Mouse (Mus musculus): ENCODE data around the gene Fzd5. TPM values are rescaled to one million over a fixed set of nuclear protein-coding genes. Genes with fewer than 3 reads are reported as not detected.

Gene Fzd5
- polyA plus RNA-seq, 1 experiment from 2014 or later = 5.7 TPM

DNA sequence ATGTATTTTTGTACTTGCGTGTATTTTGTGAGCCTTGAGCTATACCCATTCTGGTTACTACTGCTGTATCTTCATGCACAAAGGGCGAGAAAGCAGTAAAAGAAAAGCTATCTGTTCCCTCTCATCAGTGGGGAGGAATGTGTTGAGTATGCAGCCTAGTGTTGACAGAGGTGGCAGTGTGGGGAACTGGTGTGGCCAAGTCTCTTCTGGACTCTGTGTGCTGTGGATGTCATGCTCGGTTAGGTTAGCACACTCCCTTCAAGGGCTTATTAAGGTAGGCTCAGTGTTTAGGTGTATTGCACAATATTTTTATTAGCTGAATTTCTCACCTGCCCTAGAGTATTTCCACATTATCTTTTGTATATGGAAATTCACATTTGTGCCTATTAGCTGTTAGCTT is 35.8 kb downstream of the Fzd5 start:
- H3K4me1 ChIP-seq (ENCODE audit: control insufficient read depth, insufficient read depth, low read length) = no peaks in the 10 kb centered on the region
- no peaks in the 10 kb centered on the region for H3K9me3 ChIP-seq (replicated peaks; ENCODE audit: control insufficient read depth, low read length)
- no peak overlapping the region for H3K4me3 ChIP-seq (replicated peaks; ENCODE audit: low read length)
- no peak overlapping the region for H3K27ac ChIP-seq (ENCODE audit: low read length)
- no peak overlapping the region for H3K4me2 ChIP-seq (ENCODE audit: low read depth, low read length)
- ATAC-seq (ENCODE audit: insufficient read depth, low FRiP score) = no peak
- peaks cover 8% of the 10 kb centered on the region; the same call in 1 of the 2 replicates for H3K36me3 ChIP-seq (ENCODE audit: control insufficient read depth, insufficient read depth, low read length)
- WGBS = 72% methylated on average over 3 of the region's 3 CpGs
- H3K9ac ChIP-seq (ENCODE audit: low read length) = no peak overlapping the region
- H3K27me3 ChIP-seq (ENCODE audit: control insufficient read depth, insufficient read depth, low read length) = no peaks in the 10 kb centered on the region

GRCm38 (mm10) chr1:64695156-64695555 is 42.4 kb downstream of the Fzd5 start:
- no peak overlapping the region for H3K9ac ChIP-seq (ENCODE audit: low read length)
- no peak overlapping the region for H3K4me3 ChIP-seq (replicated peaks; ENCODE audit: low read length)
- H3K27me3 ChIP-seq (ENCODE audit: control insufficient read depth, insufficient read depth, low read length) = no peaks in the 10 kb centered on the region
- no peak overlapping the region for H3K27ac ChIP-seq (ENCODE audit: low read length)
- 82% methylated on average over 3 of the region's 3 CpGs for WGBS
- 0 out of 2 replicates have a peak, but pooled peaks cover 4% of the 10 kb centered on the region for H3K4me1 ChIP-seq (ENCODE audit: control insufficient read depth, insufficient read depth, low read length)
- H3K9me3 ChIP-seq (replicated peaks; ENCODE audit: control insufficient read depth, low read length) = no peaks in the 10 kb centered on the region
- no peak for ATAC-seq (ENCODE audit: insufficient read depth, low FRiP score)
- H3K36me3 ChIP-seq (ENCODE audit: control insufficient read depth, insufficient read depth, low read length) = no peaks in the 10 kb centered on the region
- H3K4me2 ChIP-seq (ENCODE audit: low read depth, low read length) = no peak overlapping the region

- no peaks in the 10 kb centered on the region for H3K27me3 ChIP-seq (ENCODE audit: control insufficient read depth, insufficient read depth, low read length)
- ATAC-seq (ENCODE audit: insufficient read depth, low FRiP score) = no peak
- peak overlapping the region; percentile 83 for H3K9ac ChIP-seq (ENCODE audit: low read length)
- H3K4me1 ChIP-seq (ENCODE audit: control insufficient read depth, insufficient read depth, low read length) = peaks cover 11% of the 10 kb centered on the region; the same call in 1 of the 2 replicates
- peak overlapping the region; percentile 87 for H3K4me2 ChIP-seq (ENCODE audit: low read depth, low read length)
- WGBS = 4% methylated on average over 9 of the region's 9 CpGs
- peak overlapping the region; percentile 60 for H3K27ac ChIP-seq (ENCODE audit: low read length)
- no peaks in the 10 kb centered on the region for H3K9me3 ChIP-seq (replicated peaks; ENCODE audit: control insufficient read depth, low read length)
- no peaks in the 10 kb centered on the region for H3K36me3 ChIP-seq (ENCODE audit: control insufficient read depth, insufficient read depth, low read length)
- peak overlapping the region; percentile 92 for H3K4me3 ChIP-seq (replicated peaks; ENCODE audit: low read length)
Measured at GRCm38 (mm10) chr1:64691581-64691980, 46.0 kb downstream of the Fzd5 start.

DNA sequence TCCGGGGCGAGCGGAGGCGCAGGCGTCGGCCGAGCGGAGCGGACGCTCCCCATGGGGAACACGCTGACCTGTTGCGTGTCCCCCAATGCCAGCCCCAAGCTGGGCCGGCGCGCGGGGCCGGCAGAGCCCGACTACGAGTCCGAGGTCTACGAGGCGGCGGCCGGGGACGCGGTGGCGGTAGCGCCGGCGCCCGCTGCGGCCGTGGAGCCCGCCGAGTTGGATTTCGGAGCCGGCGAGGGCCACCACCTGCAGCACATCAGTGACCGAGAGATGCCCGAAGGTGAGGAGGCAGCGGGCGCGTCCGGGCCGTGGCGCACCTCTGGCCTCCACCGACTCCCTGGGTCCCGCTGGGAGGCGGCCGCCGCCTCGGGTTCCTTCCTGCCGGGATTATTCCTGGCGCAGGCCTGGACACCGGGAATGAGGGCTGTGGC is 46.4 kb downstream of the Fzd5 start:
- H3K27me3 ChIP-seq (ENCODE audit: control insufficient read depth, insufficient read depth, low read length) = no peaks in the 10 kb centered on the region
- 0% methylated on average over 24 of the region's 55 CpGs for WGBS
- peak overlapping the region; percentile 60 for H3K27ac ChIP-seq (ENCODE audit: low read length)
- H3K4me1 ChIP-seq (ENCODE audit: control insufficient read depth, insufficient read depth, low read length) = peaks cover 11% of the 10 kb centered on the region; the same call in 1 of the 2 replicates
- 0 out of 2 replicates have a peak, but pooled peaks have one; percentile 2 for ATAC-seq (ENCODE audit: insufficient read depth, low FRiP score)
- H3K9ac ChIP-seq (ENCODE audit: low read length) = peak overlapping the region; percentile 83
- H3K9me3 ChIP-seq (replicated peaks; ENCODE audit: control insufficient read depth, low read length) = no peaks in the 10 kb centered on the region
- peak overlapping the region; percentile 92 for H3K4me3 ChIP-seq (replicated peaks; ENCODE audit: low read length)
- peak overlapping the region; percentile 87 for H3K4me2 ChIP-seq (ENCODE audit: low read depth, low read length)
- H3K36me3 ChIP-seq (ENCODE audit: control insufficient read depth, insufficient read depth, low read length) = no peaks in the 10 kb centered on the region

- Histone ChIP-seq H3K36me3 (ENCODE audit: control insufficient read depth, insufficient read depth, low read length) (no peaks in the 10 kb centered on the region), H3K27me3 (ENCODE audit: control insufficient read depth, insufficient read depth, low read length) (no peaks in the 10 kb centered on the region), H3K4me1 (ENCODE audit: control insufficient read depth, insufficient read depth, low read length) (peaks cover 11% of the 10 kb centered on the region; the same call in 1 of the 2 replicates), H3K9me3 (replicated peaks; ENCODE audit: control insufficient read depth, low read length) (no peaks in the 10 kb centered on the region), H3K27ac (ENCODE audit: low read length) (peak within 1 kb of the TSS; percentile 60), H3K4me2 (ENCODE audit: low read depth, low read length) (peak within 1 kb of the TSS; percentile 87), H3K9ac (ENCODE audit: low read length) (peak within 1 kb of the TSS; percentile 83), H3K4me3 (replicated peaks; ENCODE audit: low read length) (peak within 1 kb of the TSS; percentile 92)
- peak; percentile 99 for ATAC-seq (ENCODE audit: insufficient read depth, low FRiP score)
- under 1% methylated on average over 62 of the region's 71 CpGs for WGBS
Measured at GRCm38 (mm10) chr1:64690213-64691013, 47.1 kb downstream of the Fzd5 start, which contains the start of gene Ccnyl1. Gene Ccnyl1, plus strand, starts transcription at chr1:64690455.

GRCm38 (mm10) chr1:64689561-64690212 is 47.9 kb downstream of the Fzd5 start:
- WGBS = 19% methylated on average over 9 of the region's 9 CpGs
- Histone ChIP-seq H3K9ac (ENCODE audit: low read length) (peak overlapping the region; percentile 57), H3K27ac (ENCODE audit: low read length) (peak overlapping the region; percentile 26; the same call in 1 of the 2 replicates), H3K4me2 (ENCODE audit: low read depth, low read length) (peak overlapping the region; percentile 76), H3K36me3 (ENCODE audit: control insufficient read depth, insufficient read depth, low read length) (no peaks in the 10 kb centered on the region), H3K27me3 (ENCODE audit: control insufficient read depth, insufficient read depth, low read length) (no peaks in the 10 kb centered on the region), H3K4me1 (ENCODE audit: control insufficient read depth, insufficient read depth, low read length) (peaks cover 11% of the 10 kb centered on the region; the same call in 1 of the 2 replicates), H3K4me3 (replicated peaks; ENCODE audit: low read length) (peak overlapping the region; percentile 92), H3K9me3 (replicated peaks; ENCODE audit: control insufficient read depth, low read length) (no peaks in the 10 kb centered on the region)
- no peak for ATAC-seq (ENCODE audit: insufficient read depth, low FRiP score)

DNA sequence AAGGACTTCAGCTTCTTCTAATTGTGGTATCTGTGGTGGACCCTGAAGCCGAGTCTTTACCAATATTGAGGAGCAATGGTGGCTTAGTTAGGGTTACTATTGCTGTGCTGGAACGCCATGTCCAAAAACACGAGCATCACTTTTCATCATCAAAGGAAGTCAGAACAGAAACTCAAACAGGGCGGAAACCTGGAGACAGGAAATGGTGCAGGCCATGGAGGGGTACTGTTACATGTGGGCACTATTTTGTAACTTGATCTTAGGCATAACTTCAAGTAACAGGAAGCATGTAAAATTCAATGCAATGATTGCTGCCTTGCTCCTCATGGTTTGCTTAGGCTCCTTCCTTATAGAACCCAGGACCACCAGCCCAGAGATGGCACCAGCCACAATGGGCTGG is 49.5 kb downstream of the Fzd5 start:
- Histone ChIP-seq H3K9me3 (replicated peaks; ENCODE audit: control insufficient read depth, low read length) (no peaks in the 10 kb centered on the region), H3K27ac (ENCODE audit: low read length) (no peak overlapping the region), H3K4me2 (ENCODE audit: low read depth, low read length) (no peak overlapping the region), H3K4me3 (replicated peaks; ENCODE audit: low read length) (no peak overlapping the region), H3K9ac (ENCODE audit: low read length) (no peak overlapping the region), H3K4me1 (ENCODE audit: control insufficient read depth, insufficient read depth, low read length) (peaks cover 11% of the 10 kb centered on the region; the same call in 1 of the 2 replicates), H3K27me3 (ENCODE audit: control insufficient read depth, insufficient read depth, low read length) (no peaks in the 10 kb centered on the region), H3K36me3 (ENCODE audit: control insufficient read depth, insufficient read depth, low read length) (no peaks in the 10 kb centered on the region)
- no peak for ATAC-seq (ENCODE audit: insufficient read depth, low FRiP score)
- 85% methylated on average over 4 of the region's 4 CpGs for WGBS

DNA sequence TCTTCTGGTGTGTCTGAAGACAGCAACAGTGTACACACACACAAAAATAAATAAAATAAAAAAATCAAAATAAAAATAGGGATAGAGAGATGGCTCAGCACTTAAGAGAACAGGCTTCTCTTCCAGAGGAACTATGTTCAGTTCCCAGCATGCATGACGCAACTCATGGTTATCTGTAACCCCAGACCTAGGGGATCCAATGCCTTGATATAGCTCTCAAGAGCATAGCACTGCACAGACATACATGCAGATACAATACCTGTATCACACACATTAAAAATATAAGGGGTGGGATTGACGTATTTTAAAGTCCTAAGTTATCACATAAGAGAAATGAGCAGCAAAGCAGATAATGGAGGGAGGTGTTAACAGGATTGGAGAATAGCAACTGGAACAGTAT is 53.1 kb downstream of the Fzd5 start:
- no peak for ATAC-seq (ENCODE audit: insufficient read depth, low FRiP score)
- WGBS = 86% methylated on average over 2 of the region's 2 CpGs

GRCm38 (mm10) chr1:64683039-64683438 is 54.5 kb downstream of the Fzd5 start:
- Histone ChIP-seq H3K27ac (ENCODE audit: low read length) (no peak overlapping the region), H3K9me3 (replicated peaks; ENCODE audit: control insufficient read depth, low read length) (no peaks in the 10 kb centered on the region), H3K4me3 (replicated peaks; ENCODE audit: low read length) (no peak overlapping the region), H3K9ac (ENCODE audit: low read length) (no peak overlapping the region), H3K4me1 (ENCODE audit: control insufficient read depth, insufficient read depth, low read length) (no peaks in the 10 kb centered on the region), H3K27me3 (ENCODE audit: control insufficient read depth, insufficient read depth, low read length) (no peaks in the 10 kb centered on the region), H3K4me2 (ENCODE audit: low read depth, low read length) (no peak overlapping the region), H3K36me3 (ENCODE audit: control insufficient read depth, insufficient read depth, low read length) (no peaks in the 10 kb centered on the region)
- WGBS = 90% methylated on average over 3 of the region's 3 CpGs
- ATAC-seq (ENCODE audit: insufficient read depth, low FRiP score) = no peak

More for the DNA sequence above, 53.1 kb downstream of the Fzd5 start:
- Histone ChIP-seq H3K4me2 (ENCODE audit: low read depth, low read length) (no peak overlapping the region), H3K4me3 (replicated peaks; ENCODE audit: low read length) (no peak overlapping the region), H3K9ac (ENCODE audit: low read length) (no peak overlapping the region), H3K36me3 (ENCODE audit: control insufficient read depth, insufficient read depth, low read length) (no peaks in the 10 kb centered on the region), H3K27ac (ENCODE audit: low read length) (no peak overlapping the region), H3K9me3 (replicated peaks; ENCODE audit: control insufficient read depth, low read length) (no peaks in the 10 kb centered on the region), H3K4me1 (ENCODE audit: control insufficient read depth, insufficient read depth, low read length) (0 out of 2 replicates have a peak, but pooled peaks cover under 1% of the 10 kb centered on the region), H3K27me3 (ENCODE audit: control insufficient read depth, insufficient read depth, low read length) (no peaks in the 10 kb centered on the region)

Measured in stomach, embryonic 16.5 days (tissue).